Mouse (Mus musculus) limb, embryonic 10.5 days (tissue): ENCODE results near the gene Scfd2. TPM values are rescaled to one million over a fixed set of nuclear protein-coding genes. Genes with fewer than 3 reads are reported as not detected.
A peak's percentile ranks its signal among the peaks of the same experiment; 100 is the strongest.

Source experiments
- DNase-seq: peaks from one replicate; pipeline ENCODE4 v3.0.0-alpha.2; 2017; ENCODE audit warnings: low spot score
- H3K27ac ChIP-seq: fragments of 300-500 bp; sonication (generic); 2 replicates; pipeline ENCODE4 v1.5.1; 2016; ENCODE audit warnings: mild to moderate bottlenecking
- H3K27me3 ChIP-seq: fragments of 300-500 bp; sonication (generic); 2 replicates; pipeline ENCODE4 v1.6.1; 2016; ENCODE audit warnings: low read depth, mild to moderate bottlenecking; ENCODE audit not compliant: poor library complexity, severe bottlenecking
- H3K36me3 ChIP-seq: fragments of 300-500 bp; sonication (generic); 2 replicates; pipeline ENCODE4 v1.6.1; 2016; ENCODE audit warnings: mild to moderate bottlenecking, moderate library complexity
- H3K4me1 ChIP-seq: fragments of 300-500 bp; sonication (generic); 2 replicates; pipeline ENCODE4 v1.6.1; 2016
- H3K4me3 ChIP-seq: fragments of 300-500 bp; sonication (generic); 2 replicates; pipeline ENCODE4 v1.5.1; 2016; ENCODE audit warnings: mild to moderate bottlenecking, moderate library complexity
- H3K9me3 ChIP-seq: fragments of 300-500 bp; sonication (generic); replicated peaks from 2 replicates; pipeline ENCODE4 v1.6.1; 2016; ENCODE audit warnings: mild to moderate bottlenecking
- WGBS: fragments of 180-500 bp; shearing (Covaris S2); methylation state at CpG from one replicate; pipeline ENCODE4 v1.1.7; 2016; 5-methylcytosine and 5-hydroxymethylcytosine counted together
- polyA plus RNA-seq: library from polyadenylated mRNA; unstranded; fragments of >200 nt; fragmentation: Nextera tagmentation; extraction: Ambion mirVana; gene quantifications from 2 replicates; pipeline ENCODE4 v1.2.1, GENCODE M21; 2016

Scfd2 gene
- polyA plus RNA-seq, 1 experiment from 2014 or later: 18.1 TPM

- DNase-seq: peak; percentile 55
- Histone ChIP-seq H3K36me3 (no peaks in the 10 kb centered on the region), H3K4me3 (no peak overlapping the region), H3K27ac (peak overlapping the region; percentile 81), H3K4me1 (peaks cover 56% of the 10 kb centered on the region), H3K27me3 (no peaks in the 10 kb centered on the region), H3K9me3 (no peaks in the 10 kb centered on the region)
- WGBS: 27% methylated on average over 7 of the region's 7 CpGs
Observed at GRCm38 (mm10) chr5:74253724-74254328, 277.7 kb downstream of the Scfd2 start.

GRCm38 (mm10) chr5:74252672-74253286, 278.8 kb downstream of the Scfd2 start:
- WGBS: 83% methylated on average over 6 of the region's 6 CpGs
- H3K4me1 ChIP-seq: peaks cover 56% of the 10 kb centered on the region

DNA sequence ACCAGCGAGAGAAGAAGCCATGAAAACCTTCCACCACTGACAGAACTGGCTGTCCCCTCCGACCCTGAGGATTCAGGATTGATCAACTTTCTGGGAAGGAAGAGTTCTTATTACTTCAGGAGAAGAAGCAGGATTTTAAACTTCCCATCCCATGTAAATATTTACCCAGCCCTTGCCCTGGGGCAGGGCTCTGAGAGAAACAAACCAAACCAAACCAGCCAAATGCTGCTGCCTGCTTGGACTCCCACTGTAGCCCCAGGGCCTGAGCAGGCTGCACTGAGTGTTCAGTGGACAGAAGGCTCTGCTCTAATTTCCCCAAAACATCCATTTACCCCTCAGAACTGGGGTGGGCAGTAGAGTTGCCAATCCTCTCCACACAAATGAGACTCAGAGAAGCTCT, 280.6 kb downstream of the Scfd2 start:
- WGBS: 74% methylated on average over 2 of the region's 2 CpGs
- Histone ChIP-seq H3K9me3 (no peaks in the 10 kb centered on the region), H3K27ac (peak overlapping the region; percentile 69; the same call in 1 of the 2 replicates), H3K4me1 (peaks cover 57% of the 10 kb centered on the region), H3K4me3 (no peak overlapping the region), H3K36me3 (no peaks in the 10 kb centered on the region), H3K27me3 (no peaks in the 10 kb centered on the region)
- DNase-seq: no peak

More at GRCm38 (mm10) chr5:74252672-74253286, 278.8 kb downstream of the Scfd2 start:
- no peak for DNase-seq
- Histone ChIP-seq H3K4me3 (no peak overlapping the region), H3K27me3 (no peaks in the 10 kb centered on the region), H3K27ac (peak overlapping the region; percentile 81), H3K36me3 (no peaks in the 10 kb centered on the region), H3K9me3 (no peaks in the 10 kb centered on the region)

DNA sequence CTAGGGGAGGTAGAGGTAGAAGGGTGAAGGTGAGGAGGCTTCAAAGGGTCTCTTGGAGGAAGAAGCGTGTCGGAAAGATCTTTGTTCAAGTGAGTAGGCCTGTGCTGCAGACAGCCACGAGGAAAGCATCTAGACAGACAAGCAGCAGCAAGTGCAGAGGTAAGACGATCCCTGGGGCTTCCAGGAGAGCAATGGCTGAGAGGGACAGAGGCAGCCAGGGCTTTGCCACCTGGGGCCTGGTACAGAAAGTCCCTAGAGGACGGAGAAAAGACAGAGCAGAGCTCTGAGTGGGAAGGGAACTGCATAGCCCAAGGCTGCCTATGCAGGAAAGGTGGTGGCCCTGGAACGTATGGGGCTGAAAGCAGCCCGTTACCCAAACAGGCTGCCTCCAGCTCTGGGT, 281.3 kb downstream of the Scfd2 start:
- Histone ChIP-seq H3K27ac (peak overlapping the region; percentile 69), H3K9me3 (no peaks in the 10 kb centered on the region), H3K27me3 (no peaks in the 10 kb centered on the region), H3K36me3 (no peaks in the 10 kb centered on the region), H3K4me3 (no peak overlapping the region), H3K4me1 (peaks cover 57% of the 10 kb centered on the region)
- no peak for DNase-seq
- 51% methylated on average over 7 of the region's 7 CpGs for WGBS

DNA sequence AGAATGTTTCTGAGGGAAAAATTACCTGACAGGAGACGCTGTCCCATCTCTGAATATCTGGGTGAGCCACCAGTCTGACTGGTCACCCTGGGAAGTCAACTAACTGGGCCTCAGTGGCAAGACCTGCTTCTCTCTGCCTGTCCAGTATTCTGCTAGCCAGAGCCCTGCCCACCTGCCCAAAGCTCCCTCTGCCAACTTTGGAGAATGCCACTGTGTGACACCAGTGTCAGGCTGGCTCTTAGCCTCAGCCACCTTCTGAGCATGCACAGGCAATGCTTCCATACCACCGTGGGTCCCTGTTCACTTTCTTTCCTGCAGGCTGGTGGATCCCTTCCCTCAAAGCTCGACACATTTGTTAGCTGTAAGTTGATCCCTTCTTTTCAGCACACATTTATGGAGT, 281.8 kb downstream of the Scfd2 start:
- H3K4me3 ChIP-seq: no peak overlapping the region
- no peak for DNase-seq
- WGBS: 56% methylated on average over 3 of the region's 3 CpGs
- no peaks in the 10 kb centered on the region for H3K27me3 ChIP-seq
- H3K36me3 ChIP-seq: no peaks in the 10 kb centered on the region
- H3K4me1 ChIP-seq: peaks cover 54% of the 10 kb centered on the region
- peak overlapping the region; percentile 69 for H3K27ac ChIP-seq
- no peaks in the 10 kb centered on the region for H3K9me3 ChIP-seq

DNA sequence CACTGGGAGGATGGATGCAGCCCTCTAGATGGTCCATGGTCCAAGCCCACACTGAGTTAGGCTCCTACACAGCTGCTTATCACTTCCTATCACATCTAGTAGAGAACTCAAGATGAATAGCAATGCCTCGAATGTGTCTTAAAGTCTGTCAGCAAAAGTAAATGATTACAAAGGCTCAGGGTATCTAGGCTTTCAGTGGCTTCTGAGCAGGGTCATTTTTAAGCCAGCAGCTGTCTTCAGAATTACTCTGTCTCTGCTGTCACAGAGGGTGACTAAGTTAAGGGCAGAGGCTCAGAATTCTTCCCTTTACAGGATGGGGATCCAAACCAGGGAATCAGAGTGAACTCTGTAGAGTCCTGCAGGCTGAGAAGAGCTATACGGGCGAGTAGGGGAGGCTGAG, 284.6 kb downstream of the Scfd2 start:
- H3K36me3 ChIP-seq: no peaks in the 10 kb centered on the region
- H3K27me3 ChIP-seq: no peaks in the 10 kb centered on the region
- no peak overlapping the region for H3K4me3 ChIP-seq
- 0 out of 2 replicates have a peak overlapping the region, but pooled peaks have one; percentile 38 for H3K27ac ChIP-seq
- peaks cover 37% of the 10 kb centered on the region for H3K4me1 ChIP-seq
- 85% methylated on average over 3 of the region's 3 CpGs for WGBS
- no peaks in the 10 kb centered on the region for H3K9me3 ChIP-seq
- no peak for DNase-seq

DNA sequence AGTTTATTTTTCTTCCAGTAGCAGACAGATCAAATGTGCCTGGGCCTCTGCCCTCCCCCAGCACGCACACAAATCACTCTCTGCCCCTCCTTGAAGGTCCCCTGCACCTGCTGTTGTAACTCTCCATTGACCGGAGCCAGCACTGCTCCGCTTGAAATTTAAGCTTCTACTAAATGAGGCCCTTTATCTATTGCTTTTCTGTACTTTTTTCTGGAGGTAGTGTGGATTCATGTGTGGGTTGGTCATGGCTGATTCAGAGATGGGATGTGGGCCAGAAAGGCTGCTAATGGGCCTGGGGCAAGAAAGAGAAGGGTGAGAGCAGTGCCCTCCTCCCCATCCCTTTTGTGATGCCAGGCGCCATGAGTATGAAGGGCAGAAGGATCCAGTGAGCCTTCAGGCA, 285.1 kb downstream of the Scfd2 start:
- H3K36me3 ChIP-seq: no peaks in the 10 kb centered on the region
- H3K9me3 ChIP-seq: no peaks in the 10 kb centered on the region
- H3K27me3 ChIP-seq: no peaks in the 10 kb centered on the region
- peaks cover 35% of the 10 kb centered on the region for H3K4me1 ChIP-seq
- 0 out of 2 replicates have a peak overlapping the region, but pooled peaks have one; percentile 38 for H3K27ac ChIP-seq
- no peak for DNase-seq
- 76% methylated on average over 4 of the region's 4 CpGs for WGBS
- no peak overlapping the region for H3K4me3 ChIP-seq

DNA sequence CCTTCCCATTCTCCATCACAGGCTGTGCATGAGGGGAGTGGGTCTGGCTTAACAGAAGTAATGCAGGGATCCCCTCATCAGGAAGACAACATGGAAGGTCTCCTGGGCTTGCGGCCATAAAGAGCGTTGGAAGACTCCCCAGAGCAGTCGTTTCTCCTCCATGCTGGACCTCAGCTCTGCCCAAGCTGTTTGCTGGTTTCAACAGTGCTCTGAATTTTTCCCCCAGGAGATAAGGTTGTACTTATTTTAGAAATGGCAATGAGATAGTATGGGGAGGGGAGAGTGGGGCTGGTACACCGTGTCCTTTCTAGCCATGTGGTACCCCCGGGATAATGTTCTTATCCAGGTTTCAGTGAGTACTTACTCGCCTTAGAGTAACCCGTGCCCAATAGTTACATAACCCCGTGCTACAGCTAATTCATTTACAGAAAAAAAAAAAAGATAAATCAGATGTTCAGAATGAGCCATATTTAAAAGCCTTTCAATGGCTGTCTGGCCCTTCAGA, 285.9 kb downstream of the Scfd2 start:
- Histone ChIP-seq H3K4me1 (peaks cover 35% of the 10 kb centered on the region), H3K27ac (0 out of 2 replicates have a peak overlapping the region, but pooled peaks have one; percentile 30), H3K27me3 (no peaks in the 10 kb centered on the region), H3K4me3 (no peak overlapping the region), H3K36me3 (no peaks in the 10 kb centered on the region), H3K9me3 (no peaks in the 10 kb centered on the region)
- WGBS: 94% methylated on average over 8 of the region's 8 CpGs
- no peak for DNase-seq

- no peak for DNase-seq
- H3K27me3 ChIP-seq: no peaks in the 10 kb centered on the region
- WGBS: 91% methylated on average over 14 of the region's 14 CpGs
- H3K9me3 ChIP-seq: no peaks in the 10 kb centered on the region
- H3K36me3 ChIP-seq: no peaks in the 10 kb centered on the region
- no peak overlapping the region for H3K4me3 ChIP-seq
- H3K4me1 ChIP-seq: peaks cover 31% of the 10 kb centered on the region
- no peak overlapping the region for H3K27ac ChIP-seq
Observed at GRCm38 (mm10) chr5:74244406-74245019, 287.0 kb downstream of the Scfd2 start.

DNA sequence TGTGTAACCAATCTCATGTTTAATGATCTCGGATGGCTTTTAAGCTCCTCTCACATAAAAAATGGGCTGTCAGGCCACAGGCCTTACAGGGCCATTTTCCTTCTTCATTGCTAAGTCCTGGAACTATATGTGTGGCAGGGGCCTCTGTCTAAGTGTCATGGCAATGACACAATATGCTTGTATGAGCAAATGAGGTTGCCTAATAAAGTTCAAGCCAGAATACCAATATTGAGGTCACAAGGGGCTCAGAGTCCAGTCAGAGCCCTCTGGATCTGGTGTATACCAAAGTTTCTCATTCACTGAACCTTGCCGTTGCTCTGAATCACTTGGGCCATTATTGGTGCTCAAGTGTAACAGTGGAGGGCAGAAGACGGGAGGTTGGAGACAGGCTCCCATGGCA, 288.9 kb downstream of the Scfd2 start:
- no peaks in the 10 kb centered on the region for H3K9me3 ChIP-seq
- H3K27ac ChIP-seq: no peak overlapping the region
- DNase-seq: no peak
- WGBS: 66% methylated on average over 3 of the region's 3 CpGs
- H3K27me3 ChIP-seq: no peaks in the 10 kb centered on the region
- H3K36me3 ChIP-seq: no peaks in the 10 kb centered on the region
- H3K4me3 ChIP-seq: no peak overlapping the region
- peaks cover 29% of the 10 kb centered on the region for H3K4me1 ChIP-seq

GRCm38 (mm10) chr5:74240926-74241680, 290.5 kb downstream of the Scfd2 start:
- whole genome bisulfite sequencing: 55% methylated on average over 13 of the region's 13 CpGs
- Histone ChIP-seq H3K27ac (no peak overlapping the region), H3K4me3 (no peak overlapping the region), H3K9me3 (no peaks in the 10 kb centered on the region), H3K27me3 (no peaks in the 10 kb centered on the region), H3K4me1 (peaks cover 24% of the 10 kb centered on the region), H3K36me3 (no peaks in the 10 kb centered on the region)
- DNase-seq: no peak

DNA sequence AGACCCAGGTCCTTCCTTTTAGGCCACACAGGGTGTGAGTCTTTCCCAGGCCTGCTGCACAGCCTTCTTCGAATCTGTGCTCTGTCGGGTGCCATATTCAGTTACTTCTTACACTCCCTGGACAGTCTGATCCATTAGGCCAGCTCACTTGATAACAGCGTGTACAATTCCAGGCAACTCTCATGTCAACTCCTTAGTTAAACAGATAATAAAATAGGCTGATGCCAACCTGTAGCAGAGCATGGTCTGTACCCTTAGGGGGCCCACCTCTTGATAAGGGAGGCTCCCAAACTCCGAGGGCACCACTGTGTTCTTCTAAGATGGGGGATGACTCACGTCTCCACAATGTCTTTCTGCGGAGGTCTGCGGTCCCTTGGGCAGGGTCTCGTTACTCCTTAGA, 291.3 kb downstream of the Scfd2 start:
- Histone ChIP-seq H3K9me3 (no peaks in the 10 kb centered on the region), H3K4me1 (peaks cover 24% of the 10 kb centered on the region), H3K36me3 (no peaks in the 10 kb centered on the region), H3K4me3 (no peak overlapping the region), H3K27ac (0 out of 2 replicates have a peak overlapping the region, but pooled peaks have one; percentile 28), H3K27me3 (no peaks in the 10 kb centered on the region)
- DNase-seq: no peak
- 79% methylated on average over 8 of the region's 8 CpGs for WGBS
